Mouse (Mus musculus) heart, postnatal 4 days (tissue): ENCODE results near the gene Otor. TPM values are rescaled to one million over a fixed set of nuclear protein-coding genes. Genes with fewer than 3 reads are reported as not detected.

Experiments used
- DNase-seq: peaks from one replicate; pipeline ENCODE4 v3.0.0; 2021
- total RNA-seq, 2 experiments: library from RNA; stranded (reverse); gene quantifications; 2 replicates each; pipeline ENCODE4 v1.2.3; 2021

The Otor gene
- total RNA-seq, 2 experiments from 2014 or later = not detected

DNA sequence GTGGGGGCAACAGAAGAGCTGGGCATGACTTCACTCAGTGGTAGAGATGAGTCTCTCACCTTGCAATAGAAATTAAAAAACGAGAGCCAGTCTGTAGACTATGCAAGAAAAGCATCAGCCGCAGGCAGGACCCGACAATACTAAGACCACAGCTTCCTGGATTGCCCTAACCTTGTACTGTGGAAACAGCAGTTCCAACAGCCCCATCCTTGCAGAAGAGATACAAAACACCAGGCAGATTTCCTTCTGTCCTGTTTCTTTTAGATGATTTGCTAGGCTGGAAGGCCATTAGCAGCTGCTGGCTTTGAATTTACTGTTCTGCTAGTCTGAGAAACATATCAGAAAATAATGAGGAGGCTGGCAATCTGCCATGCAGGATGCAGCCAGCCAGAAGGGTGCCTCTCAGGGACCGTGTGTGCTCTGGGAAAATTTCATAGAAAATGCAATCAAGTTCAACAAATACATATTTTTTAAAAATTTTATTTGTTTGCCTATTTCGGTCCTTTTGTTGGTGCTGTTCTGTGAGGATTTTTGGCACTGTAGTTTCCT lies 52.9 kb downstream of the Otor start:
- DNase-seq = peak; percentile 14

Other genes with a start within 250 kb of the Otor start
- gene Kif16b, start 176.9 kb upstream of the Otor start, total RNA-seq = 10 to 100 TPM; 24.9 to 27.0 TPM
- gene Snrpb2, start 15.4 kb upstream of the Otor start, total RNA-seq = 10 to 100 TPM; 34.9 to 36.4 TPM